Mouse (Mus musculus) cortical plate, adult 2 months (tissue): ENCODE measurements around the gene Gm9733. TPM values are rescaled to one million over a fixed set of nuclear protein-coding genes. Genes with fewer than 3 reads are reported as not detected.

ENCODE experiments used
- H3K27ac ChIP-seq: fragments of 200-500 bp; 2 replicates; pipeline ENCODE4 v1.5.1; 2012; ENCODE audit warnings: low read length, control low read depth, inconsistent platforms; ENCODE audit not compliant: insufficient read depth
- H3K4me1 ChIP-seq: fragments of 200-500 bp; 2 replicates; pipeline ENCODE4 v1.6.1; 2011; ENCODE audit warnings: low read length; ENCODE audit not compliant: control insufficient read depth, insufficient read depth
- H3K4me3 ChIP-seq: fragments of 200-500 bp; 2 replicates; pipeline ENCODE4 v1.5.1; 2011; ENCODE audit warnings: mild to moderate bottlenecking, low read length, control low read depth; ENCODE audit not compliant: insufficient read depth
- CTCF ChIP-seq: fragments of 200-500 bp; IDR thresholded peaks from 2 replicates; pipeline ENCODE4 v1.5.1; 2011; ENCODE audit warnings: mild to moderate bottlenecking, control low read depth, low read length; ENCODE audit not compliant: insufficient read depth; ENCODE audit errors: extremely low read depth
- POLR2A ChIP-seq: fragments of 200-500 bp; IDR thresholded peaks from 2 replicates; pipeline ENCODE4 v1.6.1; 2011; ENCODE audit warnings: mild to moderate bottlenecking, low read length, control low read depth; ENCODE audit not compliant: insufficient read depth; ENCODE audit errors: extremely low read depth
- polyA plus RNA-seq: library from polyadenylated mRNA; depleted of rRNA; stranded (reverse); fragments of >200 nt; gene quantifications from 2 replicates; pipeline ENCODE4 v1.2.3, GENCODE M21; 2012; rRNA removed

The Gm9733 gene
- polyA plus RNA-seq, 1 experiment, result not detected

GRCm38 (mm10) chr3:15255726-15256125 lies 76.4 kb downstream of the Gm9733 start:
- TF ChIP-seq POLR2A (no peak), CTCF (no peak)
- no peak overlapping the region for H3K27ac ChIP-seq
- no peak overlapping the region for H3K4me3 ChIP-seq

More at GRCm38 (mm10) chr3:15255726-15256125, 76.4 kb downstream of the Gm9733 start:
- no peaks in the 10 kb centered on the region for H3K4me1 ChIP-seq

Other genes with a start within 250 kb of the Gm9733 start
- gene Sirpb1a, start 94.2 kb upstream of the Gm9733 start, polyA plus RNA-seq, result not detected in 2 replicates
- gene Sirpb1b, start 242.8 kb upstream of the Gm9733 start, polyA plus RNA-seq, result not detected in 2 replicates